ENCODE assay signal across 7 mouse cellular contexts in the genomic region with DNA sequence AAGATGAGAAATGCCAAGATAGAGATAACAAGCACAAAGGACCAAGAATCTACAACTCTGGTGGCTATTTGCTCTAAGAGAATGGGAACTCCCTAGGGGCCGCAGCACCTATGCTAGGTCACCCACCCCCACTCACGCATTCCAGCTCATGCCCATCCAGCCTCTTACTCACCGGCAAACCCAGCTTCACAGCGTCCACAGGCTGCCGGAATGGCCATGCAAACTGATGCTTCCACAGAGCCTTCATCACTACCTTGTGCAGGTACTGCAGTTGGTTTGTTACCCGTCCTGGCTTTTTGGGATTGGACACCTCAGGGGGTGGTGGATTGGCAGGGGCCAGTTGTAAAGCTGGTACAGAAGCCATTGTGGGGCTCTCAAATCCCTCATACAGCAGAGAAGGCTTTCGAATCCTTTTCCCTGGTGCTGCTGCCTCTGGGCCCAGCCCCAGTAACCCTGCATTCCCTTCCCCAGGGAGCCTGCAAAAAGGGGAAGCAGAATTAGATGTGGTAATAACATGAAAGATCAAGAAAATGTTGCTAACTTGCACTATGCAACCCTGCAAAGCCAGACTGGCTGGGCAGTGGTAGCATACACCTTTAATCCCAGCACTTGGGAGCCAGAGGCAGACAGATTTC. TPM values are rescaled to one million over a fixed set of nuclear protein-coding genes. Genes with fewer than 3 reads are reported as not detected.
DNase-seq lines count a peak whose midpoint lies in the region; ATAC-seq and TF ChIP-seq lines count a peak whose summit lies in the region.

No protein-coding gene starts in this region.

- H3K9me3 ChIP-seq in embryonic facial prominence, embryonic 13.5 days = no peaks in the 10 kb centered on the region
- H3K9me3 ChIP-seq in intestine, embryonic 14.5 days (ENCODE audit: control insufficient read depth, low read length) = no peaks in the 10 kb centered on the region

- H3K36me3 ChIP-seq in spleen, adult 2 months (ENCODE audit: control insufficient read depth, insufficient read depth, low read length) = peaks cover 60% of the 10 kb centered on the region
- H3K36me3 ChIP-seq in embryonic facial prominence, embryonic 13.5 days = peaks cover 71% of the 10 kb centered on the region
- H3K36me3 ChIP-seq in intestine, embryonic 14.5 days (ENCODE audit: control insufficient read depth, insufficient read depth, low read length) = peaks cover 71% of the 10 kb centered on the region

- H3K27ac ChIP-seq in spleen, adult 2 months (ENCODE audit: insufficient read depth, low read length) = 0 out of 2 replicates have a peak overlapping the region, but pooled peaks have one; percentile 17
- H3K27ac ChIP-seq in embryonic facial prominence, embryonic 13.5 days = no peak overlapping the region
- no peak overlapping the region for H3K27ac ChIP-seq in intestine, embryonic 14.5 days (ENCODE audit: low read depth)

- peak overlapping the region; percentile 98 for H3K9ac ChIP-seq in embryonic facial prominence, embryonic 13.5 days
- peak overlapping the region; percentile 89 for H3K9ac ChIP-seq in intestine, embryonic 14.5 days (ENCODE audit: low read length)

- TF ChIP-seq CTCF in spleen, adult 2 months (IDR thresholded peaks at IDR 0.05; ENCODE audit: extremely low read depth, insufficient read depth, insufficient read length, insufficient replicate concordance) = no peak

- peak overlapping the region; percentile 80 for H3K4me3 ChIP-seq in spleen, adult 2 months (ENCODE audit: extremely low read depth, insufficient read depth, insufficient read length)
- peak overlapping the region; percentile 97 for H3K4me3 ChIP-seq in embryonic facial prominence, embryonic 13.5 days
- peak overlapping the region; percentile 95 for H3K4me3 ChIP-seq in intestine, embryonic 14.5 days (ENCODE audit: low read depth, low read length)

- H3K27me3 ChIP-seq in spleen, adult 2 months (ENCODE audit: control insufficient read depth, insufficient read depth, low read length) = no peaks in the 10 kb centered on the region
- H3K27me3 ChIP-seq in embryonic facial prominence, embryonic 13.5 days = no peaks in the 10 kb centered on the region
- H3K27me3 ChIP-seq in intestine, embryonic 14.5 days (replicated peaks; ENCODE audit: control insufficient read depth, insufficient read depth, low read length) = no peaks in the 10 kb centered on the region

- no peak for ATAC-seq in embryonic facial prominence, embryonic 13.5 days (ENCODE audit: insufficient number of reproducible peaks, insufficient read depth, low FRiP score, low TSS enrichment, low read depth)
- ATAC-seq in intestine, embryonic 14.5 days (replicated peaks; ENCODE audit: low FRiP score, low TSS enrichment, low read depth) = no peak

- WGBS in spleen, adult 2 months = 17% methylated on average over 7 of the region's 7 CpGs
- 21% methylated on average over 7 of the region's 7 CpGs for WGBS in embryonic facial prominence, embryonic 13.5 days
- 28% methylated on average over 7 of the region's 7 CpGs for whole genome bisulfite sequencing in intestine, embryonic 14.5 days

- peaks cover 2% of the 10 kb centered on the region; the same call in 1 of the 2 replicates for H3K4me1 ChIP-seq in spleen, adult 2 months (ENCODE audit: control insufficient read depth, insufficient read depth, insufficient read length)
- peaks cover 26% of the 10 kb centered on the region for H3K4me1 ChIP-seq in embryonic facial prominence, embryonic 13.5 days
- H3K4me1 ChIP-seq in intestine, embryonic 14.5 days (replicated peaks; ENCODE audit: control insufficient read depth, insufficient read depth, low read length) = peaks cover 9% of the 10 kb centered on the region

- peak overlapping the region; percentile 92 for H3K4me2 ChIP-seq in embryonic facial prominence, embryonic 13.5 days
- peak overlapping the region; percentile 97 for H3K4me2 ChIP-seq in intestine, embryonic 14.5 days (ENCODE audit: low read length)

- TF ChIP-seq POLR2A in spleen, adult 2 months (IDR thresholded peaks at IDR 0.05; ENCODE audit: low read depth, low read length) = no peak

- DNase-seq in spleen, adult 2 months (ENCODE audit: low read depth in 1 of 2, low spot score in 2 of 2) = no peak
- no peak for DNase-seq in spleen, postnatal 14 days (ENCODE audit: low spot score in 2 of 2)
- DNase-seq in intestine, embryonic 14.5 days (ENCODE audit: low spot score) = no peak
- peak; percentile 37 for DNase-seq in naive thymus-derived CD4-positive, alpha-beta T cell, adult 2 months (ENCODE audit: low read depth)
- no peak for DNase-seq in adrenal gland, adult 8-10 months
- DNase-seq in layer of hippocampus, postnatal 25 days (ENCODE audit: extremely low spot score in 1 of 2, low spot score in 1 of 2) = no peak

RNA-seq across cellular contexts. Expression of a gene that starts 2.5 kb away (rescaled TPM):
- 302 and 363 TPM in 2 replicates for polyA plus RNA-seq in spleen, adult 2 months (2012; rRNA removed)
- polyA plus RNA-seq in embryonic facial prominence, embryonic 13.5 days (2015; fragmentation: Nextera tagmentation; extraction: Ambion mirVana) = 17.2 and 17.6 TPM in 2 replicates
- polyA plus RNA-seq in intestine, embryonic 14.5 days (2014; fragmentation: Nextera tagmentation; extraction: Ambion mirVana) = 11.0 and 13.5 TPM in 2 replicates
- 10 to 100 TPM; 12.2 to 24.6 (median 21.1) TPM for total RNA-seq in adrenal gland, adult 8-10 months (2022)
- 10 to 100 TPM; 32.3 to 35.1 TPM for total RNA-seq in layer of hippocampus, postnatal 25 days (2021)

RNA-seq across cellular contexts. Expression of a gene that starts 5.6 kb away (rescaled TPM):
- polyA plus RNA-seq in spleen, adult 2 months (2012; rRNA removed) = 97.9 and 112 TPM in 2 replicates
- 122 and 142 TPM in 2 replicates for polyA plus RNA-seq in embryonic facial prominence, embryonic 13.5 days (2015; fragmentation: Nextera tagmentation; extraction: Ambion mirVana)
- polyA plus RNA-seq in intestine, embryonic 14.5 days (2014; fragmentation: Nextera tagmentation; extraction: Ambion mirVana) = 124 and 144 TPM in 2 replicates
- 100 to 1,000 TPM; 185 to 240 (median 215) TPM for total RNA-seq in adrenal gland, adult 8-10 months (2022)
- 100 to 1,000 TPM; 196 to 216 TPM for total RNA-seq in layer of hippocampus, postnatal 25 days (2021)

RNA-seq across cellular contexts. Expression of a gene that starts 24.7 kb away (rescaled TPM):
- 228 and 326 TPM in 2 replicates for polyA plus RNA-seq in spleen, adult 2 months (2012; rRNA removed)
- polyA plus RNA-seq in embryonic facial prominence, embryonic 13.5 days (2015; fragmentation: Nextera tagmentation; extraction: Ambion mirVana) = 0.48 and 0.65 TPM in 2 replicates
- 0.75 and 1.1 TPM in 2 replicates for polyA plus RNA-seq in intestine, embryonic 14.5 days (2014; fragmentation: Nextera tagmentation; extraction: Ambion mirVana)
- total RNA-seq in adrenal gland, adult 8-10 months (2022) = 1 to 10 TPM in 1 of 4 experiments, under 1 TPM in 3; 0.24 to 1.1 (median 0.64) TPM
- under 1 TPM; 0.42 to 0.45 TPM for total RNA-seq in layer of hippocampus, postnatal 25 days (2021)

RNA-seq across cellular contexts. Expression of a gene that starts 26.3 kb away (rescaled TPM):
- polyA plus RNA-seq in spleen, adult 2 months (2012; rRNA removed) = 456 and 587 TPM in 2 replicates
- 0.67 and 1.1 TPM in 2 replicates for polyA plus RNA-seq in embryonic facial prominence, embryonic 13.5 days (2015; fragmentation: Nextera tagmentation; extraction: Ambion mirVana)
- polyA plus RNA-seq in intestine, embryonic 14.5 days (2014; fragmentation: Nextera tagmentation; extraction: Ambion mirVana) = 0.15 and 0.42 TPM in 2 replicates
- 1 to 10 TPM; 2.0 to 4.5 (median 4.0) TPM for total RNA-seq in adrenal gland, adult 8-10 months (2022)
- under 1 TPM; 0.69 to 0.94 TPM for total RNA-seq in layer of hippocampus, postnatal 25 days (2021)

RNA-seq across cellular contexts. Expression of a gene that starts 36.0 kb away (rescaled TPM):
- 322 and 426 TPM in 2 replicates for polyA plus RNA-seq in spleen, adult 2 months (2012; rRNA removed)
- 2.0 and 2.6 TPM in 2 replicates for polyA plus RNA-seq in embryonic facial prominence, embryonic 13.5 days (2015; fragmentation: Nextera tagmentation; extraction: Ambion mirVana)
- polyA plus RNA-seq in intestine, embryonic 14.5 days (2014; fragmentation: Nextera tagmentation; extraction: Ambion mirVana) = 1.7 and 1.8 TPM in 2 replicates
- 10 to 100 TPM in 2 of 4 experiments, 1 to 10 TPM in 2; 5.2 to 11.5 (median 10.5) TPM for total RNA-seq in adrenal gland, adult 8-10 months (2022)
- 1 to 10 TPM; 1.8 to 3.4 TPM for total RNA-seq in layer of hippocampus, postnatal 25 days (2021)

Comparison
In these comparisons a context has a peak if more than half of its experiments do, and no peak if none do; other contexts are left out.
1. RNA of a gene that starts 2.5 kb away (polyA plus RNA-seq): 302 to 363 TPM in spleen, adult 2 months; 17.2 to 17.6 TPM in embryonic facial prominence, embryonic 13.5 days and 11.0 to 13.5 TPM in intestine, embryonic 14.5 days; every median in the first group is over 10 times any median in the second.
2. RNA of a gene that starts 24.7 kb away (polyA plus RNA-seq): 228 to 326 TPM in spleen, adult 2 months; 0.75 to 1.1 TPM in intestine, embryonic 14.5 days and 0.48 to 0.65 TPM in embryonic facial prominence, embryonic 13.5 days; every median in the first group is over 100 times any median in the second.
3. Peak in every context shown above with its lines, with median percentiles within 50 percentile points of each other: H3K4me3 ChIP-seq.